Mouse (Mus musculus) testis, adult 2 months (tissue): ENCODE data around the gene Zfp37. TPM values are rescaled to one million over a fixed set of nuclear protein-coding genes. Genes with fewer than 3 reads are reported as not detected.
A peak's percentile ranks its signal among the peaks of the same experiment; 100 is the strongest.

Source experiments
- H3K27ac ChIP-seq: fragments of 200-500 bp; 2 replicates; pipeline ENCODE4 v1.5.1; 2012; ENCODE audit warnings: low read depth, low read length; ENCODE audit not compliant: control insufficient read depth, insufficient read depth
- H3K27me3 ChIP-seq: fragments of 200-500 bp; 2 replicates; pipeline ENCODE4 v1.6.1; 2012; ENCODE audit warnings: mild to moderate bottlenecking, low read length, moderate library complexity; ENCODE audit not compliant: control insufficient read depth, insufficient read depth
- H3K36me3 ChIP-seq: fragments of 200-500 bp; 2 replicates; pipeline ENCODE4 v1.6.1; 2012; ENCODE audit warnings: mild to moderate bottlenecking, low read length; ENCODE audit not compliant: control insufficient read depth, insufficient read depth
- H3K4me1 ChIP-seq: fragments of 200-500 bp; 2 replicates; pipeline ENCODE4 v1.6.1; 2012; ENCODE audit warnings: low read length; ENCODE audit not compliant: control insufficient read depth, insufficient read depth
- H3K4me3 ChIP-seq: fragments of 200-500 bp; 2 replicates; pipeline ENCODE4 v1.5.1; 2012; ENCODE audit warnings: low read depth, mild to moderate bottlenecking, low read length, moderate library complexity, mixed read lengths; ENCODE audit not compliant: control insufficient read depth
- CTCF ChIP-seq: fragments of 200-500 bp; IDR thresholded peaks from 2 replicates; pipeline ENCODE4 v1.5.1; 2012; ENCODE audit warnings: low read depth, mild to moderate bottlenecking, inconsistent platforms, low read length, moderate library complexity; ENCODE audit not compliant: control insufficient read depth, insufficient read depth, insufficient replicate concordance
- POLR2A ChIP-seq: fragments of 200-500 bp; IDR thresholded peaks from 2 replicates; pipeline ENCODE4 v1.6.1; 2012; ENCODE audit warnings: low read depth, mild to moderate bottlenecking, inconsistent platforms, low read length, moderate library complexity; ENCODE audit not compliant: control insufficient read depth
- polyA plus RNA-seq: library from polyadenylated mRNA; depleted of rRNA; stranded (reverse); fragments of >200 nt; gene quantifications from 2 replicates; pipeline ENCODE4 v1.2.3, GENCODE M21; 2012

Zfp37 gene
- polyA plus RNA-seq, 1 experiment = 59.1 TPM

DNA sequence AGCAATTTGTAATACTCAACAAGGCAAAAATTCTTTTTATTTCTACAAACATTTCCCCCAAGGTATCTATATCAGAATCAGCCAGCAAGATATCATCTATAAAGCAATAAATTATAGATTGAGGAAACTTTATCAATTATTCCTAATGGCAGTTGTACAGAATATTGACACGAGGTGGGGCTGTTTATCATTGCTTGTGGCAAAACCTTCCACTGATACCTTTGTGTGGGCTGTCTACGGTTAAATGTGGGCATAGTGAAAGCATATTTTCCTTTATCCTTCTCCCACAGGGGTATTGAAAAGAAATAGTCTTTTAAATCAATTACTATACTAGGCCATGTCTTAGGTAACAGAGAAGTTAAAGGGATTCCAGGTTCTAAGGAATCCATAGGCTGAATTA lies 17.4 kb downstream of the Zfp37 start:
- H3K4me3 ChIP-seq = no peak overlapping the region
- no peak overlapping the region for H3K27ac ChIP-seq
- TF ChIP-seq CTCF (no peak), POLR2A (no peak)
- H3K4me1 ChIP-seq = no peaks in the 10 kb centered on the region; the same call in 1 of the 2 replicates
- H3K36me3 ChIP-seq = no peaks in the 10 kb centered on the region
- H3K27me3 ChIP-seq = no peaks in the 10 kb centered on the region

DNA sequence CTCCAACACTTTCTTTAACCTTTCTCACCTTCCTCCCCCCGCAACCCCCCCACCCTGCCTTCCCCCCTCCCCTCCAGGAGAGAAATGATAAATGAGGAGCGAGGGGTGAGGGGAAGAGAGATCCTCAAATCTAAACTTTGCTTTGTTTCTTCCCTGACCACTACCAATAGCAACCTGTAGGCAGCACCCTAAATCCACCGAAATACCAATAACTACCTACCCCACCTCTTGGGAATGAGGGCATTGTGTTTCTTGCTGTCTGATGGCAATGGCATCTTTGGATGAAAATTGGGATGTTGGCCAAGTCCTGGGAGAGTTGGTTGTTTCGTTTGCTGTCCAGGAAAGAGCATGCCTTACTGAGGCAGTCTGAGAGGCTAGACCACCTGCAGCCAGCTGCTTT lies 20.8 kb downstream of the Zfp37 start:
- TF ChIP-seq CTCF = no peak
- no peak for TF ChIP-seq POLR2A

DNA sequence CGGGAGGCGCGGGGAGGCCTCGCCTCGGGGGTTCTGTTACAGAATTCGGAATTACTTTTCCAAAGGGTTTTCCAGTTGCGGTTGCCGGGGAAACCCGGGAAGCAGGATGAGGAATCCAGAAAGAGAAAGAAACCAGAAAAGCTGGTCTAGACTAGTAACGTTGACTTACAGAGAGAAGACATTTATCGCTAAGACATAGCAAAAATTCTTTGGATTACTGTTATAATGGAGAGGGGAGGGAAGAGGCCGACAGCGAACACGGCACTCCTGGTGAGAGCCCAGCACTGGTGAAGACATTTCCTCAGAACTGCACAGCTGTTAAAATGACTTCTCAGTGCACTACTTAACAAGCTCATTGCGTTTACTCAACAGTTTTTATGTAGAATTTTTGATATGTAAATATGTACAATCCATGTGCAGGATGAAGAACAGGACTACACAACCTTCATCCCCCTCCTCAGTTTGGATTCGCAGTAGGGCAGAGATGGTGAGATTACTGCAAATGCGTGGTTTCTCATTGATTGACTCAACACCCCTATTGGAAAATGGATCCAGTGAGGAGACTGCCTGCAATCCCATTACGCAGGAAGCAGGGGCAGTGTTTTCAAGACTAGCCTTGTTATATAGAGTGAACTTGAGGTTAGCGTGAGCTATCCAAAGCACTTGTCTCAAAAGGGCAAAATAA lies 22.0 kb downstream of the Zfp37 start:
- H3K4me1 ChIP-seq = no peaks in the 10 kb centered on the region; the same call in 1 of the 2 replicates
- H3K4me3 ChIP-seq = peak overlapping the region; percentile 82
- TF ChIP-seq POLR2A (no peak), CTCF (no peak)
- H3K36me3 ChIP-seq = no peaks in the 10 kb centered on the region
- peak overlapping the region; percentile 77 for H3K27ac ChIP-seq
- no peaks in the 10 kb centered on the region; the same call in 1 of the 2 replicates for H3K27me3 ChIP-seq

More for the DNA sequence above, 20.8 kb downstream of the Zfp37 start:
- Histone ChIP-seq H3K36me3 (no peaks in the 10 kb centered on the region), H3K4me3 (peak overlapping the region; percentile 91), H3K27me3 (no peaks in the 10 kb centered on the region; the same call in 1 of the 2 replicates), H3K4me1 (no peaks in the 10 kb centered on the region; the same call in 1 of the 2 replicates), H3K27ac (peak overlapping the region; percentile 8; the same call in 1 of the 2 replicates)

GRCm38 (mm10) chr4:62207851-62208695 lies 22.8 kb downstream of the Zfp37 start:
- TF ChIP-seq POLR2A (peak; percentile 73), CTCF (no peak)
- peak overlapping the region; percentile 82 for H3K4me3 ChIP-seq
- H3K36me3 ChIP-seq = no peaks in the 10 kb centered on the region
- H3K4me1 ChIP-seq = no peaks in the 10 kb centered on the region; the same call in 1 of the 2 replicates
- H3K27ac ChIP-seq = peak overlapping the region; percentile 77
- H3K27me3 ChIP-seq = no peaks in the 10 kb centered on the region; the same call in 1 of the 2 replicates

GRCm38 (mm10) chr4:62199923-62200529 lies 30.8 kb downstream of the Zfp37 start:
- Histone ChIP-seq H3K27ac (no peak overlapping the region), H3K36me3 (no peaks in the 10 kb centered on the region), H3K27me3 (no peaks in the 10 kb centered on the region), H3K4me3 (no peak overlapping the region), H3K4me1 (no peaks in the 10 kb centered on the region)
- TF ChIP-seq CTCF (no peak), POLR2A (no peak)

- H3K4me1 ChIP-seq = no peaks in the 10 kb centered on the region
- H3K27me3 ChIP-seq = no peaks in the 10 kb centered on the region
- H3K4me3 ChIP-seq = no peak overlapping the region
- no peak for TF ChIP-seq CTCF
- TF ChIP-seq POLR2A = no peak
- H3K27ac ChIP-seq = no peak overlapping the region
- peaks cover 2% of the 10 kb centered on the region; the same call in 1 of the 2 replicates for H3K36me3 ChIP-seq
Observed at GRCm38 (mm10) chr4:62188778-62189177, 42.1 kb downstream of the Zfp37 start.

DNA sequence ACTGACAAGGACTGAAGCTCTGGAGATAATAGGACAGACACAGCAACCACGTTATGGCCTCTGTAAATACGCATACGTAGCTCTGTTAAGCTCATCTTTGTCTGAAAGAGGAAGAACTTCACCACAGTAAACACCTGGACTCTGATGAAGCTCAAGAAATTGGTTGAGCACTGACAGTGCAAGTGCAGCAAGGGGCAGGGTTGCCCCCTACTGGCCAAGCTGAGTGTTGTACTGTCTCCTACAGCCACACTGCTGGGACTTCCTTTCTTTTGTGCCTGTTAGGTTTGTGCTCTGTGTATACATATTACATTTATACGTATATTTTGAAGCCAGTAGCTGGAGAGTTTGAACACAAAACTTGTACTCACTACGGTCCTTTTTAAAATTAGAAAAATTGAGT lies 53.6 kb downstream of the Zfp37 start:
- Histone ChIP-seq H3K4me1 (no peaks in the 10 kb centered on the region), H3K4me3 (no peak overlapping the region), H3K27ac (no peak overlapping the region), H3K36me3 (no peaks in the 10 kb centered on the region), H3K27me3 (no peaks in the 10 kb centered on the region)
- TF ChIP-seq CTCF (peak; percentile 76; the same call in 1 of the 2 replicates), POLR2A (no peak)
